Mouse (Mus musculus) adrenal gland (tissue): ENCODE data around the gene 3110009E18Rik.

Experiments
- intact Hi-C: fragments of 180-260 bp; cut with DNase I; formaldehyde crosslinking; loops from one replicate; pipeline ENCODE4 v1.15.1; 2025

Gene 3110009E18Rik

DNA sequence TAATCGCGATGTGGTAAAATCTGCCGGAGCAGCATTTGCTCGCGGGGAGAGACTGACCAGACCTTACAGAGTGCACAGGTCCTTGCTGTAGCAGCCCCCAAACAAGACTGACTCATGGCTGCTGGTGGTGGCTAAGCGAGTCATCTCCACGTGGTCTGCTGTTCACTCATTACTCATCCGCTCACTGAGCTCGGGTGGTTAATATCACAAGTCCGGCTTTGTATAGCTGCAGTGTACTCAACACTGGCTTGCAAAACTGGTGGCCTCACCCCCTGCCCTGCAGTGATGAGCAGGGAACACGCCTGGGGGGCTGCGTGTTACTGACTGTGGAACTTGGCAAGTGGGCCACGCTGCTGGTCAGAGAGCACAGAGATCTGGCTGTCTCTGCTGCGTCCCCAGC lies 115.4 kb downstream of the 3110009E18Rik start:
- intact Hi-C loops, result no loop called here

DNA sequence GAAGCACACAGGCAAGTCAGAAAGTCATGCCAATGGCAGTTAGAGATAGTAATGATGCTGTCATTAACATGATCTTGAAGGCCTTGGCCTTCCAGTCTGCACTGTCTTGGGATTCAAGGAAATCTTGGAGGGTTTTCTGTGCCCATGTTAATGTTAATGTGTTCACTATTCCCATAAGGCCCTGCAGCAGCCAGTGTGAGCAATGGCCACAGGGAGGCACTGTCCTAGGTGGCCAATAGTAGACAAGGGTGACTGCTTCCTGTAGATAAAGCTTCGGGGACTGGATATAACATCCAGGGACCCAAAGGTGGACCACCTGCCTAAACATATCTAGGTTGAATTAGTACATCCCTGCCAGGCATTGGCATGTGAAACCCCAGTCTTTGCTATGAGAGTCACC lies 116.1 kb downstream of the 3110009E18Rik start:
- intact Hi-C loops, result no loop called here
